Mouse (Mus musculus) E14TG2a.4 (cell line): Measurements from ENCODE around the gene Gm17482.

ENCODE experiments used
- CTCF ChIP-seq: conservative IDR thresholded peaks from 2 replicates; pipeline ENCODE4 v1.5.1; 2014; ENCODE audit warnings: low read length
- NANOG ChIP-seq: IDR thresholded peaks from 2 replicates; pipeline ENCODE4 v1.6.1; 2014; ENCODE audit warnings: borderline replicate concordance, low read length, mixed read lengths
- POU5F1 ChIP-seq: IDR thresholded peaks from 2 replicates; pipeline ENCODE4 v1.6.1; 2014; ENCODE audit warnings: low read length, borderline replicate concordance

GRCm38 (mm10) chr6:115238031-115239027 is 11.2 kb downstream of the Gm17482 start:
- no peak for TF ChIP-seq CTCF
- TF ChIP-seq POU5F1, result no peak
- TF ChIP-seq NANOG, result no peak
